Mouse (Mus musculus): ENCODE results near the gene Tmem229b.
"Not testable (repeated sequence)": the region's sequence is repeated elsewhere in the genome, so short reads cannot be mapped to it uniquely, and the experiment has no call there.

The Tmem229b gene

GRCm38 (mm10) chr12:79006076-79006475 is 1.4 kb downstream of the Tmem229b start:
- peak; percentile 57 to 62 for DNase-seq

GRCm38 (mm10) chr12:79005456-79005855 is 2.0 kb downstream of the Tmem229b start:
- peak; percentile 80 to 87 for DNase-seq

DNA sequence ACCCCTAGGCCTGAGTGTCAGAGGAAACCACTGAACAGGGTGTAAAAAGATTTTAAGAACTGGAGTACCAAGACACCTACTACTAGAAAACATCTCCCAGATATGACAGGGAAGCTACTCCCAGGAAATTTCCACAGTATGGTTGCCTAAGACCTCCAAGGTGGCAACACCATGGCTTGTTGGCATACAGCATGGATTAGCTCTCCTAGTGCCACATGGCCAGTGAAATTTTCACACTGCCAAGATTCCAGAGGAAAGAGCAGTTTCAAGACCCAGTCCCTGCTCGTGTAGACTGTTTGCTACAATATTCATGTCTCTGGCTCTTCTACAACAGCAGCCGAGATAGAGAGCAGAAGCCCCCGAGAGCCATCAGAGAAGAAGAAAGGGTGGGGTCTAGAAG is 4.4 kb downstream of the Tmem229b start:
- DNase-seq, result peak; percentile 48 to 57

DNA sequence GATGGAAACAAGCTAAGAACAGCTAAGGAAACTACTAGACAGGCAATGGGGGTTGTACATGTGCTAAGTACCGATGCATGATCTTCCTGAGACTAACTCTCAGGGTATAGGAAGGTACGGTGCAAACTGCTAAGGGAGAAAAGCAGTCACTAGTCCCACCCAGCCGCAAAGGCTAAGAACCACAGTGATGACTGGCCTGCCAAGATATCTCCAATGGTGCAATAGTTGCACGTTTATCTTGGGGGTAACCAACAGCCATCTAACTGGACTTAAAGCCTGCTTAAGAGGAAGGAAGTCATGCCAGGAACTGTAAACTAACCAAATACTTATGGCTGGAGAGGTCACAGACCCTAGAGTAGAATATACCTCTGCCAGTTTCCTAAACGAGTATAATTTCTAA is 5.0 kb downstream of the Tmem229b start:
- DNase-seq, result no peak

GRCm38 (mm10) chr12:78996711-78997110 is 10.7 kb downstream of the Tmem229b start:
- DNase-seq, result no peak

DNA sequence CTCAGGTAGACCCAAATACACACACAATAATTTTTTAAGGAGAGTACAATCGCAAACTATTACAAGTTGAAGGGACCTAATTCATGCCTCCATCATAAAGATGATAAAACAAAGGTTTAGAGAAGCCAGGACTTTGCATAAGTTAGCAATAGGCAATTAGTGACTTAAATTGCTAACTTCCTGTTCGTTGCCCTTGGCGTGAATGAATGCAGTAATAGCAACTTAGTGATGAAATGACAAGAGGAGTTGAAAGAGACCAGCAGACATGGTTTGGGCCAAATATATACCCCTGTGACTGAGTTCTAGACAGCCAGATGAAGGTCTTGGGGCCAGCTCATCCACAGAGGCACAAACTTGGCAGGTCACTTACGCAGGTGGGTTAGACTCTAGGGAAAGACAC is 11.2 kb downstream of the Tmem229b start:
- DNase-seq, result no peak

DNA sequence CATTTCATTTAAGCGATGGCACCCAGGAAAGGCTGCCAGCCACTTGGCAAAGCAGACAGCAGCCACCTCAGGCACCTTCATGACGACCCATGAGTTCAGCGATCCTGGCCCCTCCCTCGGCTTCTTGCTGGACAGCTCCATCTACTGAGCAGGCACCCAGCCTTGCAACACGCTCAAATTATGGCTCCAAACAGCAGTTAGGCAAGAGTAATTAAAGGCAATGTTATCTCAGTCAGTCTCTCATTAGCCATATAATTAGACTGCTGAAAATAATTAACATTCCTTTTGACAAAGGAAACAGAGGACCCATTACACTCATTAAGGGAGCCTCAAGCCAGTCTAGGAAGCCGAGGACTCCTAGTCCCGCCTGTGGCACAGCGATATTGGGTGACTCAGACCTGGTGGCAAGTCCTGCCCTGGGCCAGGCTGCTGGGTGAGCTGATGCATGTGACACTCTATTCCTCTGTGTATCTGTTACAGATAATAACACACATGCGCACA is 19.8 kb downstream of the Tmem229b start:
- DNase-seq, result peak; percentile 65 to 69

DNA sequence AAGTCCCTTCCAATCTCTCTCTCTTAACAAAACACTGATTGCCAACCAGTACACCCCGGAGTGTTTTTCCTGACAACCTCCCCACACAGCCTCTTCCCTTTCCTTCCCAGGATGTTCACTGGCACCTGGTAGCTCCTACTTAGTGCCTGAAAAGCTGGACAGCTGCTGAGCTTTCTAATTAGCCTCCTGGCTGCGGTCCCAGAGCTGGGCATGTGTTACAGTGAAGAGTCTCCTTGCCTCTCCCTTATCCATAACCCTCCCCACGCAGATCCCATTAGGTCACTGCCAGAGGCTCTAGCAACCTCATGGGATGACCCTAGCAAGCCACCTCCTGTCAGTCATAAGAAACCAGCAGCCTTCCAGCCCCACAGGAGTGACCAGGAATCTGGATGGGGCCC is 23.4 kb downstream of the Tmem229b start:
- peak; percentile 68 to 72 for DNase-seq

- peak in 1 of 2 experiments; percentile 30 for DNase-seq
Measured at GRCm38 (mm10) chr12:78983296-78984034, 24.0 kb downstream of the Tmem229b start.

DNA sequence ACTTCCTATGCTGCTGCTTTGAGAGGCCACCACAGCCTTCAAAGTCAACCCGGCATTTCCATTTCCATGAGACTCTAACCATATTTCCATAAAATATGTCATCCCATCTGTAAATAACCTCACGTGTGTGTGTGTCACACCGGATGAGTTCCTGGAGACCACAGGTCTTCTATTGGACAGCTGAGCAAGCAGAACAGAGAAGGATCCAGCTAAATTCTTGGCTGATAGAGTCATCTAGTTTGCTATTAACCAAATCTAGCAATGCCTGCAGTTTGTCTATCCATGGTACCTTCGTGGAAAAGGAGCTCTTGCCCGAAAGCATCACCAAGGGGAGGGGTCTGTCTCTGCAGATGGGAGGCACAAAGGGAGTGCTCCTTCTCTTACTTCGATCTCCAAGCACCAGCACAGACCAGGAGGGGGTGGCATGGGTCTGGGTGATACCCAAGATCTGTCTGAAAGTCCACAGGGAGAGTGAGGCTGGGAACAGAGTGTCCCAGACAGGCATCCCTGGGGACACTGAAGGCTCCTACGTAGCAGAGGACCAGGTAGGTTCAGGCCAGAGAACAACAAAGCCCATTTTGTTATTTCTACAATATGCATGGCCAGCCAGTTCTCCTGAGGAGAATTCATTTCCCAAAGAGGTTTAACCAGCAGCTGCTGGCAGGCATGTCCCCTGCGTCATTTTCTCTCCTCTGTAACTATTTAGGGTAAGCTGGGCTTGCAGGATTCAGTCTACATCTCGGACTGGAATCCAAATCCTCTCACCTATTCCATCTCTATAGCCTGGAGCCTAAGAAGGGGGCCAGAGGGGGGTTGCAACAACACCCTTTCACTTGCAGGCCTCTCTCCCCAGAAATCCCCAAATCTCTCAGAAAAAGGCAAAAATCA is 25.2 kb downstream of the Tmem229b start:
- DNase-seq, result peak; percentile 36 to 51

DNA sequence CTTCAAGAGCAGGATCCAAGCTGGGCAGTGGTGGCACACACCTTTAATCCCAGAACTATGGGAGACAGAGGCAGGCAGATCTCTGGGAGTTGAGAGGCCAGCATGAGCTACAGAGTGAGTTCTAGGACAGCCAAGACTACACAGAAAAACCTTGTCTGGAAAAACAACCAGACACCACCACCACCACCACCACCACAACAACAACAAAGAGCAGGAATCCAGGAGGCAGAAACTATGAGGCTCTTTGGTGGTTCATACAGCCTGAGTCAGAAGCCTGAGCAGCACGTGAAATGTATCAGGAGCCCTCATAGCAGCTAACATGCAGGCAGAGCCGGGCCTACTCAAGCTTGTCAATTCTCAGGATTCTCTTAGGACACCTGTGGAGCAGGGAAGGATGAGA is 26.3 kb downstream of the Tmem229b start:
- DNase-seq, result no peak

DNA sequence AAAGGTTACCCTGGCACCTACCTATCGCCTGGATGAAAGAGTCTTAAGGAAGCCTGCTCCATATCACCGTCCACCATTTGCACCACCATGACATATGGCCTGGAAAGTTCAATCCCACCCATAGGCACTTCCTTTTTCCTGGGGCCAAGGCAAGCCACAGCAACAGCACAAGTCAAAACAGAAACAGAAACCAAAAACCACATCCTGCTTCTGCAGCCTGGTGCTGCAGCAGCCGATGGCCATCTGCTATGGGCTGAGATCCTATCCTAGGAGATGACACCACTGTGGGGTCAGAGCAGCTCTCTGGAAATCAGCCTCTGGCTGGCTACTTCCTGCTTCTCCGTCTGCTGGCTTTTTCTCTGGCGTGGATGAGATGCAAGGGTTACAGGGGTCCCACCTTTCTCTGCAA is 26.7 kb downstream of the Tmem229b start:
- DNase-seq, result no peak

DNA sequence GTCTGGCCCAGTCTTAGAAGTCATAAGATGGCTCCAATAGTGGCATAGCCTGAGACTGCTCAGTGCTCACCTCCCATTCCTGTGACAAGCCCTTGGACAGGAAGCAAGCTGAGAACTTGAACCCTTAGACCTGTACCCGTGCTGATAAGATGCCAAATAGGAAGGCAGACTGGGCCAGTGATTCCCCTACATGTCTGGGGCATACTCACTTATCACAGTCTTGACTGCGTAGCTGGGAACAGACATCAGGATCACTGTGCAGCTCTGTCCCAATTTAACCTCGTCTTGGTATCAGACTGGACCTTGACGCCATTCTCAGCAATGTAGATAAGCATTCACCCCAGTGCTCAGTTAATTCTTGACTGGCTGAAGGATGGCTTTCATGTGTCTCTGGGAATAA is 29.9 kb downstream of the Tmem229b start:
- no peak for DNase-seq

- no peak for DNase-seq
Measured at GRCm38 (mm10) chr12:78977078-78977477, 30.3 kb downstream of the Tmem229b start.

DNA sequence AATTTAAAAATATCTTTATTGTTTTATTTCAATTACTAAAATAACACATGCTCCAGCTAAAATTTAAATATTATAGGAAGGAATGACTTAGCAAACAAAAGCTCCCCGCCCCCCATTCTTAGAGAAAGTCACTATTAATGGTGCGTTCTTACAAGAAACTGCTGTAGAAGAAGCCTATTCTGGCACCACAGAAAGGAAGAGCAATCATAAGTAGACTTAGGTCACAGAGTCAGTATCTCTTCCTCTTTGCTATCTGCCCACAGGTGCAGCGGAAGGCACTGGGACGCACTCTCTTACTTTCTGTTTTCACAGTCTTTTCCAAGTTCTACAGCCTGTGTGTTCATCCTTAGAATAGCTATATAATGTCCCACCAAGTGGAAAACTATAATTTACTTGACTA is 31.6 kb downstream of the Tmem229b start:
- DNase-seq, result no peak

DNA sequence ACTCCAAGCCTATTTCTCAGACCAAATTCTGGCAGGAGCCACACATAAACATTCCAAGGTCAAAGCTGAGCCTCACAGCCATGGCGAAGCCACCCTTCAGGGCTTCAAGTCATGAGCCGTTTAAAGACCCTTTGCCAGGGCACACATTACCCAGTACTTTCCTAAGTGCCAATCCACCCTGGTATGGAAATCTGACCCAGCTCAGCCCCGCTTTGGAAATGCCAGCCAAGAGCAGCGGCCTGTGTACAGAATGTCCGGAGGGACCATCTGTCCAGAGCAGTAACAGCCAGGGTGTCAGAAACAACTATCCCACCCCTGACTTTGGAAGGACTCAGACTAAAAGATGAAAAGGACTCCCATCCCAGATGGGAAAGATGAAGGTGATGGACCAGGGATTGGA is 32.7 kb downstream of the Tmem229b start:
- DNase-seq, result peak; percentile 83

DNA sequence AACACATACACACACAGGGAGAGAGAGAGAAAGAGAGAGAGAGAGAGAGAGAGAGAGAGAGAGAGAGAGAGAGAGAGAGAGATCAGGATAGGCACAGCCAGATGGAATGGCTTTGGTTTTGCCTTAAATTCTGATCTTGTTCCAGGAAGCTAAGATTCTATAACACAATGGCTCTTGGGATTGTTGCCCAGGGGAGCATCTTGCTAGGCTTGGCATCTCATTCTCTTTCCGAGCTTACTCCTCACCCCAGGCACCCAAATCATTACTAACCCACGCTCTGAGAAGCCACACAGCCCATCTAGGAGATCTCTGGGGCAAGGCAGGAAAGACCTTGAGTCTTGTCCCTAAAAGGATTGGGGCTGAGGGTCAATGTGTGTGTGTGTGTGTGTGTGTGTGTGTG is 33.6 kb downstream of the Tmem229b start:
- DNase-seq, result peak in 1 of 2 experiments; percentile 21

DNA sequence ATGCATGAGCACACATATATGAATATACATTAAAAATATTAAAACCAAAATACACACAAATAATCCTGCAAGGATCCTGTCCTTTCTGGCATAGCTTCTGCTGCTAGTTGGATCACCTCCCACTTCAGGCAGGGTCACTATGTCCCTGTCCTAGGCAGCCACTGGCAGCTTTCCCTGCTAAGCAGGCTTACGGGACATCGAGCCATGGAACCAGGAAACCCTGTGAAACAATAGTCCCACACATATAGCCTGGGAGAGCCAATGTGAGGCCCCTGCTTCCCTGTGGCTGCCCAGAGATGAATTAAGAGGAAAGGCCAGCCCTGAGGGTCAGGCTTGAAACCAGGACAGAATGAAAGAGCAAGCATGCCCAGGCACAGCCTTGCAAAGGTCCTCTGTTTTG is 35.8 kb downstream of the Tmem229b start:
- peak; percentile 76 to 80 for DNase-seq

DNA sequence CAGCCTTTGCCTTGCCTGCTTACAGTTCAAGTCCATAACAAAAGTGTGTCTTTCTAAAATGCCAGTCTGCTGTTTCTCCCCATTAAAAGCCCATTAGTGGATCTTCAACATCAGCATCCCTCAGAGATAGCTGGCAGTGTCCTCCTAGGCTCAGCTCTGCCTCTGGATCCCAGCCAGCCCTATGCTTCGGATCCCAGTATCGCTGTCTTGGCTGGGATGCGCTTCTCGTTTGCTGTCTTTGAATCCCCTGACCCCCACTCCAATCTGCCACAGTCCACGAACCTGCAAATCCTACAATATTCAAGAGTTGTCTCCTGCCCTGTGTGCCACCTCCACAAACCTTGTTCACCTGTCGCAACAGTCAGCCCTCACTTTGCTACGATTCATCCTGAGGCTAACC is 36.7 kb downstream of the Tmem229b start:
- peak; percentile 72 to 78 for DNase-seq

GRCm38 (mm10) chr12:78964496-78964895 is 42.9 kb downstream of the Tmem229b start:
- not testable (repeated sequence) for DNase-seq

GRCm38 (mm10) chr12:78956405-78956804 is 51.0 kb downstream of the Tmem229b start:
- no peak for DNase-seq

GRCm38 (mm10) chr12:78952484-78952883 is 54.9 kb downstream of the Tmem229b start:
- peak; percentile 86 to 94 for DNase-seq

DNA sequence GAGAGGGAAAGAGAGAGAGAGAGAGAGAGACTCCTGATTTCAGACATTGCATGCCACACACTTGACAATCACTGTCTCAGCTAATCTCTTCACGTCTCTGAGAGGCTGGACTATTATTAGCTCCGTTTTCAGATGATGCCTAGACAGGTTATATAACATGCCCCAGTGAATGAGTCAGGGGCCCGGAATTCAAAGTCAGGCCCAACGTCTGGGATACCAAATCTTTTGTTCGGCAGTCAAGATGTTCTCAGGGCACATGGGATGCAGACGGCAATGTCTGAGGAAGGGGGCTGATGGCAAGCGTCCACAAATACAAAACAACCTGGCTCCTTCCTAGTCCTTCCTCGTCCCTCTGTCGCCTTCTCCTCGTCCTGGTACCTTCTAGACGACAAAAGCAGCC is 55.4 kb downstream of the Tmem229b start:
- DNase-seq, result peak in 1 of 2 experiments; percentile 75

DNA sequence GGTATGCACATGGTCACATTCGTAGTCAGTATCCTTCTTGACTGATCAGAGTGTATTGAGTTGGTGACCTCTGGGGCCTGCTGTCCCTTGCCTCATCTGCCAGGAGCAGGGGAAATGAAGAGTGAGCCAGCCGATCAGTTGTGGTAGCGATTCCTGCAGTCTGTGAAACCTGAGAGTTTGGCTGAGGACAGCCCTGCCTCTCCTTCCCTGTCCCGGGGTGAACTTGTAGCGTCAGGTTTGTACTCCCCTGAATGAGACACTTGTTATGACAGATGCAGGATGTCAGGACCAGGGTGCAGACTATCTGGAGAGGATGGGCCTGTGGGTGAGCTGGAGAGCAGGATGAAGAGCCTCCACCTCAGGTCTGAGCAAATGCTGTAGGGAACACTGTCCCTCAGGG is 59.8 kb downstream of the Tmem229b start:
- no peak for DNase-seq

Data from cerebellum, adult 18-20 months (tissue).